Mouse (Mus musculus): ENCODE results near the gene Cds1.

DNA sequence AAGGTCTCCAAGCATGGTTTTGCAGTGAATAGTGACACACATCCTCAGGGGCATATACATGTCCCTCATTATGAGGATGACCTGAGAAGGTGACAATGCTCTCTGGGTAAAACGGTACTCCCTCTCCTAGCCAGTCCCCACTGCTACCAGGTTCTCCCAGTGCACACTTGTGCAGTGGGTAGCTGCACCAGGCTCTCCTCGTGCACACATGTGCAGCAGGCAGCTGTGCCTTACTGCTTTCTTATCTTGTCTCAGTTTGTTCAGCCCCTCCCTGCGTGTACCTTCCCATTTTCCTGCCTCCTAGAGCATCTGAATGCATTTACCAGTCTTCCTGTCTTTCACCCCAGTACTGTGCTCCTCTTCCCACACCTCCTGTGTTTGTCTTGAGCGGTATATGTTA is 27.7 kb downstream of the Cds1 start:
- no peak for TF ChIP-seq CTCF (IDR thresholded peaks at IDR 0.05; ENCODE audit: extremely low read depth, insufficient read length, insufficient replicate concordance, low read depth, low read length)
- no peak for TF ChIP-seq POLR2A (IDR thresholded peaks at IDR 0.05; ENCODE audit: low read depth, low read length)

All from small intestine, adult 2 months (tissue).